Mouse (Mus musculus) stomach, embryonic 14.5 days (tissue): ENCODE measurements at regions not wholly inside any gene's neighbourhood (a gene's known extent, or its start where the extent isn't known, plus 50 kb on each side); places are given as distances from the start of the nearest gene placed in this dataset.

Experiments
- ATAC-seq: fragments of 200-750 bp; cut with Nextera tagmentation; 2 replicates; pipeline ENCODE4 v1.8.0; 2017; ENCODE audit warnings: low read depth, moderate TSS enrichment; ENCODE audit not compliant: insufficient number of reproducible peaks, insufficient read depth, low FRiP score
- H3K27ac ChIP-seq: fragments of 300-500 bp; sonication (generic); 2 replicates; pipeline ENCODE4 v1.5.1; 2014; ENCODE audit warnings: mild to moderate bottlenecking, low read length, moderate library complexity, mixed read lengths
- H3K27me3 ChIP-seq: fragments of 300-500 bp; sonication (generic); 2 replicates; pipeline ENCODE4 v1.6.1; 2014; ENCODE audit warnings: low read length, control low read depth, mixed read lengths; ENCODE audit not compliant: control insufficient read depth, insufficient read depth
- H3K36me3 ChIP-seq: fragments of 300-500 bp; sonication (generic); 2 replicates; pipeline ENCODE4 v1.6.1; 2014; ENCODE audit warnings: mild to moderate bottlenecking, control low read depth, low read length, moderate library complexity, mixed read lengths; ENCODE audit not compliant: control insufficient read depth, insufficient read depth
- H3K4me1 ChIP-seq: fragments of 300-500 bp; sonication (generic); 2 replicates; pipeline ENCODE4 v1.6.1; 2014; ENCODE audit warnings: low read length, control low read depth, mixed read lengths; ENCODE audit not compliant: control insufficient read depth, insufficient read depth
- H3K4me2 ChIP-seq: fragments of 300-500 bp; sonication (generic); replicated peaks from 2 replicates; pipeline ENCODE4 v1.6.1; 2014; ENCODE audit warnings: low read depth, low read length, control low read depth
- H3K4me3 ChIP-seq: fragments of 300-500 bp; sonication (generic); 2 replicates; pipeline ENCODE4 v1.5.1; 2014; ENCODE audit warnings: low read depth, low read length, control low read depth
- H3K9ac ChIP-seq: fragments of 300-500 bp; sonication (generic); replicated peaks from 2 replicates; pipeline ENCODE4 v1.6.1; 2014; ENCODE audit warnings: low read depth, mild to moderate bottlenecking, control low read depth, low read length, moderate library complexity, mixed read lengths
- H3K9me3 ChIP-seq: fragments of 300-500 bp; sonication (generic); 2 replicates; pipeline ENCODE4 v1.6.1; 2016; ENCODE audit warnings: low read depth, low read length, control low read depth; ENCODE audit not compliant: control insufficient read depth
- WGBS: fragments of 180-500 bp; shearing (Covaris S2); extraction: QIAGEN DNeasy Blood & Tissue Kit; methylation state at CpG from one replicate; pipeline ENCODE4 v1.1.7; 2014; 5-methylcytosine and 5-hydroxymethylcytosine counted together

DNA sequence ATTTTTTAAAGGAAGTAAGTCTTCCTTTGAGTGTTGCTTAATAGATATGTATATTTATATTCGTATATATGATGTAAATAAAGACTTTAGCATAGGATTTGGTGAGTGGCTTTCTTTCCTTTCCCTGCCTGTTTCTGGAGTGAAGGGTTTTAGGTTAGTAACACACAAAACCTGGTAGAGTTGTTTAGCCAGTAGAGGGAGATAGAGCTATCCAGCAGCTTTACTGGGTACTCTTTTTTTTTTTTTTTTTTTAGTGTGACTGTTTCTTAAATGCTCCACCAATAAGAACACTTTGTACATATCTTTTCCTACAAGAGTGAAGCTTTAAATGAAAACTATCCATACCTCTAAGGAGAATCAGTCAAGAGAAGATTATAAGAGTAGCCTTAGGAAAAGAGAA, 333.3 kb downstream of the Fbxo8 start:
- Histone ChIP-seq H3K4me1 (peaks cover 7% of the 10 kb centered on the region), H3K27ac (no peak overlapping the region), H3K9me3 (no peaks in the 10 kb centered on the region), H3K36me3 (no peaks in the 10 kb centered on the region), H3K4me2 (no peak overlapping the region), H3K4me3 (no peak overlapping the region), H3K27me3 (no peaks in the 10 kb centered on the region), H3K9ac (no peak overlapping the region)
- no peak for ATAC-seq
- 14% methylated on average over 1 of the region's 1 CpGs for WGBS

- Histone ChIP-seq H3K36me3 (no peaks in the 10 kb centered on the region), H3K27me3 (no peaks in the 10 kb centered on the region), H3K27ac (no peak overlapping the region), H3K9ac (no peak overlapping the region), H3K4me3 (no peak overlapping the region), H3K9me3 (no peaks in the 10 kb centered on the region), H3K4me1 (no peaks in the 10 kb centered on the region), H3K4me2 (no peak overlapping the region)
- ATAC-seq = no peak
- WGBS = 47% methylated on average over 3 of the region's 3 CpGs
These were observed 342.7 kb downstream of the Fbxo8 start for GRCm38 (mm10) chr8:56893638-56894037.

DNA sequence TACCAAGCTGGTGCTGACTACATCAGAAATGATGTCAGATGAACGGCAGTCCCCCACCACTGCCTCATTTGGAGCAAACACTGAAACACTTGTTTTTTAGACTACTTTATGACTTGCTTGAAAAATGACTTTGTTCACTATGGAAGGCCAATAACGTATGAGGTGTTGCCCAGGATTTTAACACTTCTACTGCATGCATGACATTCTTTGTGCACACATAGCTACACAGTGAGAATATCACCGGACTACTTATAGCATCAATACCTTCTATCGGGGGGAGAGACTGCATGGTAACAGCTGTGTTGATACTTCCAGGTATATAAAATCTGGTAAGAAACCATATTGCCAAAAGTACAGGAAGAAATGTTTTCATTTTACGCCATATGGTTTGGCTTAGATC, 364.5 kb downstream of the Fbxo8 start:
- H3K9me3 ChIP-seq = no peaks in the 10 kb centered on the region
- H3K36me3 ChIP-seq = no peaks in the 10 kb centered on the region
- no peaks in the 10 kb centered on the region for H3K4me1 ChIP-seq
- no peaks in the 10 kb centered on the region for H3K27me3 ChIP-seq
- H3K9ac ChIP-seq = no peak overlapping the region
- no peak overlapping the region for H3K27ac ChIP-seq
- 82% methylated on average over 5 of the region's 5 CpGs for WGBS
- ATAC-seq = no peak
- no peak overlapping the region for H3K4me2 ChIP-seq
- H3K4me3 ChIP-seq = no peak overlapping the region

GRCm38 (mm10) chr8:56915989-56916388, 365.1 kb downstream of the Fbxo8 start:
- ATAC-seq = no peak

GRCm38 (mm10) chr8:56924724-56925123, 373.8 kb downstream of the Fbxo8 start:
- no peaks in the 10 kb centered on the region for H3K9me3 ChIP-seq
- no peaks in the 10 kb centered on the region for H3K4me1 ChIP-seq
- no peaks in the 10 kb centered on the region for H3K36me3 ChIP-seq
- 0% methylated on average over 1 of the region's 1 CpGs for WGBS
- no peak overlapping the region for H3K9ac ChIP-seq
- H3K4me2 ChIP-seq = no peak overlapping the region
- no peak for ATAC-seq
- H3K27ac ChIP-seq = no peak overlapping the region
- H3K27me3 ChIP-seq = no peaks in the 10 kb centered on the region
- no peak overlapping the region for H3K4me3 ChIP-seq

More at GRCm38 (mm10) chr8:56915989-56916388, 365.1 kb downstream of the Fbxo8 start:
- H3K9me3 ChIP-seq = no peaks in the 10 kb centered on the region
- 86% methylated on average over 5 of the region's 5 CpGs for WGBS
- H3K36me3 ChIP-seq = no peaks in the 10 kb centered on the region
- H3K9ac ChIP-seq = no peak overlapping the region
- no peak overlapping the region for H3K4me3 ChIP-seq
- H3K4me1 ChIP-seq = no peaks in the 10 kb centered on the region
- H3K4me2 ChIP-seq = no peak overlapping the region
- no peaks in the 10 kb centered on the region for H3K27me3 ChIP-seq
- H3K27ac ChIP-seq = no peak overlapping the region

DNA sequence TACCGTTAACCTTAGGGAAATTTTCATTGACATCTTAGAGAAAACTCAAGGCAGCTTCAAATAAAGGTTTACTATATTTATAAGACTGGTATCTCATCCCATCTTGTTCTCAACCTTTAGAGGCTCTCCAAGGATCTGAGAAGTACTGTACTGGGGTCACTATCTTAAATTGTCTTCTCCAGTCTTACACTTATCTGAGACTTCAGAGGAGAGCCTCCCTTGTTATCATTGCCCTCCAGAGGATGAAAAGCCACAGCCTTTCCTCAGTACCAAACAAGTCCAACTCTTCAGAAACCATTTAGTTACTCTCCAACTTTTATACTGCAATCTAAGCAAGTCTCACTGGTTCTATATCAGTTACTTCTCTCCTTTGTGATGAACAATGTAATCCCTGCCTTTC, 376.3 kb downstream of the Fbxo8 start:
- no peak overlapping the region for H3K9ac ChIP-seq
- no peaks in the 10 kb centered on the region for H3K27me3 ChIP-seq
- no peak overlapping the region for H3K27ac ChIP-seq
- no peaks in the 10 kb centered on the region for H3K9me3 ChIP-seq
- no peak for ATAC-seq
- H3K4me1 ChIP-seq = peaks cover 6% of the 10 kb centered on the region; the same call in 1 of the 2 replicates
- H3K4me3 ChIP-seq = no peak overlapping the region
- 90% methylated on average over 1 of the region's 1 CpGs for WGBS
- H3K36me3 ChIP-seq = no peaks in the 10 kb centered on the region
- H3K4me2 ChIP-seq = no peak overlapping the region

DNA sequence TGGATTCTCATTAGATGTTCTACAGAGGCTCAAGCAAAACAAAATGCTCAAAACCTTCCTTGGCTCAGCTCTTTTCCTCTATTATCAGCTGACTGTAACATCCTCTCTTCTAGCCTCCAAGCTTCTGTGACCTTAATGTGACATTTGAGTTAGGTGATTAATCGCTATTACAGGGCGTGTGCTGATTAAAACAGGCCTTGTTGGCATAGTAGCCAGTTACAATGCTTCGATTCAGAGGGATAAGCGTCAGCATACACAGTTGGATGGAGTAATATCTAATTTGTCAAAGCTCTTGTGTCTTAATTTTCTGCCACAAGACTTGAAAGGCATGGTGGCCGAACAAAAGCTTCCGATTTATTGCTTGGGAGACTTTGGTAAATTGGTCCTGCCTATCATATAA, 378.2 kb downstream of the Fbxo8 start:
- no peaks in the 10 kb centered on the region for H3K36me3 ChIP-seq
- H3K4me2 ChIP-seq = no peak overlapping the region
- H3K27me3 ChIP-seq = no peaks in the 10 kb centered on the region
- no peak overlapping the region for H3K4me3 ChIP-seq
- ATAC-seq = no peak
- H3K9ac ChIP-seq = no peak overlapping the region
- H3K9me3 ChIP-seq = no peaks in the 10 kb centered on the region
- WGBS = 60% methylated on average over 6 of the region's 6 CpGs
- peaks cover 6% of the 10 kb centered on the region; the same call in 1 of the 2 replicates for H3K4me1 ChIP-seq
- no peak overlapping the region for H3K27ac ChIP-seq

DNA sequence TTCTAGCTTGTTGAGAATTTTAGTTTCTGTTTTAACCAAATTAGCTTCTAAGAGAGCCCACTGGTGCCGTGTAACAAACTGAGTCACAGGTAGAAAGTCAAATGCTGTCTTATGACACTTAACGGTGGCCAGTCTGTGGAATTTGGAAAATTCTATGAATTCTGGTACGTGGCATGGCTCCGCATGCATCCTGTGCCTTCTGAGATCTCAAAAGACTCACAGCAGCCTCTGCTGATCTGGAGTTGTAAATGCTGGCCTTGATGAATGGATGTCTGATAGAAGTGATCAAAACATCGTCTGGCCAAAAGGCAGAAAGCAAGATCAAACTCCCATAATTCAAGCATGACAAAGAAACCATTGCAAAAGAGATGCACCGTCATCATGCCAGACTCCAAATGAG, 381.5 kb downstream of the Fbxo8 start:
- Histone ChIP-seq H3K4me1 (peaks cover 6% of the 10 kb centered on the region; the same call in 1 of the 2 replicates), H3K4me3 (no peak overlapping the region), H3K27ac (no peak overlapping the region), H3K36me3 (no peaks in the 10 kb centered on the region), H3K9me3 (no peaks in the 10 kb centered on the region), H3K27me3 (no peaks in the 10 kb centered on the region), H3K4me2 (0 out of 2 replicates have a peak overlapping the region, but pooled peaks have one; percentile 7), H3K9ac (no peak overlapping the region)
- ATAC-seq = no peak
- 30% methylated on average over 6 of the region's 6 CpGs for WGBS

DNA sequence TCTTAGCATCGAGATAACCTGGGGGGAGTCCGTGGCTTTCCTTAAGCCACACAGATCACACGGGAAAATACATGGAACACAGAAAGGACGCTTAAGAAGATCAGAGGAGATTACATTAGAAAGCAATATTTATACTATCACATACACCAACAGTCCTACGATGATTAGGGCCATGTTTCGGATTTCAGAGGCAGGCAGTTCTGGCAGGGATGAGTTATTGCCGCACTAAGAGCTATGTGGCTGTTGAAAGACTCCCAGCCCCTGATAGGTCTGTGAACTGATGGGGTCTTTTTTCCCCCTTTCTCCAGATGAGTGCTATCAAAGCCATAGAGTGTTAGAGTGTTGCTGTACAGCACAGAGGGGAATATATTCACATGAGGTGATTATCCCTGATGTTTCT, 358.6 kb upstream of the Hand2 start:
- Histone ChIP-seq H3K36me3 (no peaks in the 10 kb centered on the region), H3K4me2 (no peak overlapping the region), H3K4me3 (no peak overlapping the region), H3K27ac (no peak overlapping the region), H3K4me1 (0 out of 2 replicates have a peak, but pooled peaks cover 4% of the 10 kb centered on the region), H3K27me3 (no peaks in the 10 kb centered on the region), H3K9ac (no peak overlapping the region), H3K9me3 (no peaks in the 10 kb centered on the region)
- WGBS = 22% methylated on average over 7 of the region's 7 CpGs
- no peak for ATAC-seq
